Mouse (Mus musculus): ENCODE measurements at regions not wholly inside any gene's neighbourhood (a gene's known extent, or its start where the extent isn't known, plus 50 kb on each side); places are given as distances from the start of the nearest gene placed in this dataset.

DNA sequence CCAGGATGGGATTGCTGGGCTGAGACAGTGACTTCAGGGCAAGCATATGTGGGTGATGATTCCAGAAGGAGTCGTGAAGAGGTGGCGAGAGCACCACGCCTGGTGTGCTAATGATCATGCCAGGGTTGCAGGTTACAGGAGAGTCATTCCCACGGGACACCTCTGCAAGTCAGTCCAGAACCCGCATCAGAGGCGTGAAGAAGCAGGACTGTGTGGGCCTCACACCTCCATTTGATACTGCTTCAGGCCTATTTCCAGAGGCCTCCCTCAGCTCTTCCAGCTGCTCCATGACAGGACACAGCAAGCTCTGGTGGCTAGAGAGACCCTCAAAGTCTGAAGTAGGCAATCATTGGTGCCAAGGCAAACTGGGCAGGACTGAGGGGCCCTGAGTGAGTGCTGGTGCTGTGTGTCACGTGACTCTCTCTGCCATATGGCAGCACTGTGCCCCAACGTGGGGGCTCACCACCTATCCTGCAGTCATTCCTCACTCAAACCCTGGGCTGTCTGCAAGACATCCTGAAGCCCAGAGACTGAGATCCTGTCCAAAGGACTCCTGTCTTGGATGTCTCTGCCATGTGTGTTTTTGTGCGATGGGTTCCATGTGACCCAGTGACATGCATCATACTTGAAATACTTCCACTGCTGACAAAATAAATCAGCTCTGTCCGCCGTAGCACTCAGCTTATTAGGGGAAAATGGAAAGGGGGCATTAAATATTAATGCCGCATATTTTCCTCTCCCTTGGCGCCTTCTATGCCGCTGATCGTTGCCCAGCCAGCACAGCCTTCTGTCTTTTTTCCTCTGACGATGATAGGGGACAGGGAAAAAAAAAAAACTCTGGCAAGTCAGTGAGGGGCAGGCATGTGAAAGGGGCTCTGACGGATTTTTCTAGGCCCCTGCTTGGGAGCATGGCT lies 247.6 kb upstream of the Habp2 start:
- DNase-seq (ENCODE audit: low read depth, low spot score) = no peak

DNA sequence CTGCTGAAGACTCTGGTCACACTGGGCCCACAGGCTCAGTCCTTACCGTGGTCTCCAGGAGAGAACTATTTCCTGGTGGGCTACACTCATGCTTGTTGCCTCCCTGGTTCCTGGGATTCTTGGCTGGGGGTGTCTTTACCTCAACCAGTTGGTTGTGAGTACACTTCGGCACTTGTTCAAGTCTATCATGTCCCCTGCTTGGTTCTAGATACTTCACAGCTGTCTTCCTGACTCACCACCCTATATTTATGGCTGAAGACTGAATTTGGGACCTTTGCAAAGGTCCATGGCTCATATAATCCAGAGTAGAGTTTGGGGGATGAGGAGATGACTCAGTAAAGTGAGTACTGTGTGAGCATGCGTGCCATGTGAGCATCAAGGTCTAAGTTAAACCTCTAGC lies 245.0 kb upstream of the Habp2 start:
- no peak for DNase-seq (ENCODE audit: low read depth, low spot score)

DNA sequence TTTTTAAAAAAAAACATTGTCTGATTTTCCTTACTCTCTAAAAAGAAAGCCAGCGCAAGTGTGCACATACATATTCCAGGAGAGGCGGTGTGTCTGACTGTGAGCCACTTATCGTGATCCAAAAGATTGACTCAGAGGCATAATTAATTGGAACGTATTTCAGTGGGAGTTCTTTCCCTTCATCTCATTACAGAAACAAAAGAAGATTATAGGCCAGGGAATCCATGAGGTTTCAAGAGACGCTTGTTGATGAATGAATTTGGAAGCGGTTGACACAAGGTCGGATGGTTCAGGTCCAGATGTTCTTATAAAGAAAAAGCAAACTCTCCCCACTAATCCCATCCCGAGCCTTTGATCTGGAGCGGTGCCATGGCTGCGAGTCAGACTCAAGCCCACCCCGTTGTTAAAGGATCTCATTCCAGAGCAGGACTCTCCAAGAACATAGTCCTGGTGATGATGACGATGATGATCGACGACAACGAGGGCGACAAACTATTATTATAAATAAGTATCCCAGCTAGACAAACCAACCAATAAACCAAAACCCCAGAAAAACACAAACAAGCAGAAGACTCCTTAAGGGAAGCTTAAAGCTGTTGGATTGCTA lies 240.1 kb upstream of the Habp2 start:
- DNase-seq (ENCODE audit: low read depth, low spot score) = no peak

GRCm38 (mm10) chr19:56054186-56054585 lies 232.8 kb upstream of the Habp2 start:
- no peak for DNase-seq (ENCODE audit: low read depth, low spot score)

DNA sequence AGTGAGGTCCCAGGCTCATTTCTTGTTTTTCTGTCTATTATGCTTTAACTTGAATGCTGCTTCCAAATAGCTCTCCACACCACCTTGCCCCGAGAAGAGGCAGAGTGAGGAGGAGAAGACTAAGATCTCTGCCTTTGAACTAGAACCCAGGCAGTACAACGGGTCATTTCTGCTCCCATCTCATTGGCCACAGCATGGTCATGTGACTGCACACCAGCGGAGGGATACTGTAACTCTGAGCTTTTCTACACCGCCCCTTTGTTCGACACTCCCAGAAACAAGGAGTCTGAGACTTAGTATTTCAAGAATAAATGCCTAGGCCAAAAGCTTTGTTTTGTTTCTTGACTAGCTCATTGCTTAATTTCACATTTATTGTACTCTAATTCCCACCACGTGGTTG lies 230.5 kb upstream of the Habp2 start:
- no peak for DNase-seq (ENCODE audit: low read depth, low spot score)

GRCm38 (mm10) chr19:56061882-56062540 lies 224.9 kb upstream of the Habp2 start:
- DNase-seq (ENCODE audit: low read depth, low spot score) = no peak

- no peak for DNase-seq (ENCODE audit: low read depth, low spot score)
These were observed 223.8 kb upstream of the Habp2 start for GRCm38 (mm10) chr19:56063099-56063498.

DNA sequence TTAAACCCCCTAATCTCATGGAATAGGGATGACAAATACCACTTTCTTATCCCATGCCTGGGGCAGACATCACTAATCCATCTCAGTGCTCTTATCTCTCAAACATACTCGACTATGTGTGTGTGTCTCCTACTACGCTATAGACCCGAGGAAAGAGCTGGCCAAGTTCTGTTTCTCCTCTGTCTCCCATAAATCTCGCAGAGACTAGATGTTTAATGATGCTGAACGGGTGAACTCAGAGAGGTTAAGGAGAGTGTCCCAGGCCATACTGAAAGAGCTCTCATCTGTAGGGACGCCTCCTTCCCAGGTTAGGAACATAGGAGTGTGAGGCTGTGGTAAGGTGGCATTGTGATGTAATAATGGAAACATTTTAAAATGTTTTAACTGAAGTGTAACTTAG lies 221.2 kb upstream of the Habp2 start:
- no peak for DNase-seq (ENCODE audit: low read depth, low spot score)

DNA sequence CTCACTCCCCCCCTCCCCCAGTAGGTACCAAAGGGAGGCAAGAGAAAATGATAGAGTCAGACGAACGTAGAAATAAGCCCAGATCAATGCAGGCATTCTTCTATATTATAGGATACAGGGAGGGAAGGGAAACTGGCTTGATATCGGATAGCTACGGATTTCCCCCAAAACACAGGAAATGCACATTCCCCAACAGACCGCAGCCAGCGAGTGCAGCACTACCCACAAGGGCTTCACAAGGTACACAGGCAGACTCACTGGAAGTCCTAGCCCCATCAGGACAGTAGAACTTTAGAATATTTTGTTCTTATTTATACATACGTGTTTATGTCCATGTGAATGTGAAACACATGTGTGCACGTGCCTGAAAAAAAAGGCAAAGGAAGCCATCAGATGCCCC lies 218.8 kb upstream of the Habp2 start:
- DNase-seq (ENCODE audit: low read depth, low spot score) = no peak

DNA sequence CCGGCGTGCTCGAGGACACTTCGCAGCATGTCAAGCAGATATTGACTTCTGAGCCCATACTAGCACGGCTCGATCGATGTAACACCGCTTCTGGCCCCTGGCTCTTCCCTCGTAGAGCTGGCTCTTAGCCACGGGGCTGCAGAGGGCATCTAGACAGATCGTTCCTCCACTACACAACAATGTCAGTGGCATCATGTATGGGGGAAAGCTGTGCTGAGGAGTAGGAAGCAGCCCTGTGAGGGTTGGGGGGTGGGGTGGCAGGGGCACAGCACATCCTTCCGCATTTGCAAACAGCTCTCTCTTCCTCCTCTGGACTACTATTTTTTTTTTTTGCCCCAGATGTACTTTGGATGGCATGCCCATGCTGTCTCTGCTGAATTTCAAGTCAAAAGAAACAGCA lies 218.1 kb upstream of the Habp2 start:
- DNase-seq (ENCODE audit: low read depth, low spot score) = no peak

- no peak for DNase-seq (ENCODE audit: low read depth, low spot score)
These were observed 217.7 kb upstream of the Habp2 start for GRCm38 (mm10) chr19:56069266-56069665.

DNA sequence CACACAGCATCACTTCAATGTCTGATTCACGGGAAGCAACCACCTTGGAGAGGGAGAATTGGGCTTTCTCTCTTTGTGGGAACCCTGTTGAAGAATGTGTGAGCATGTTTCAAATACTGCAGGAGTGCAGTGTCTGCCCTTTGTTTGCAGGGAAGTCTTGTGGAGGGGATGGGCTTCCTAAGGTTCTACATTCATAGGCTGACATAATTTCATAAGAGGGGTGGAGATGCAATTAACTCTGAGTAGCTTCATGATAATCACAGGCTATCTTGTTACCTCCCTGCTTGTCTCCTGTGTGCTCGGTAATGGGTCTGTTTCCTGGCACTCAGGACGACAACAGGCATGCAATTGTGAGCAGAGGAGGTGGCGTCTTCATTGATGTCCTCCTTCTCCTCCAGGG lies 215.6 kb upstream of the Habp2 start:
- DNase-seq (ENCODE audit: low read depth, low spot score) = no peak

- no peak for DNase-seq (ENCODE audit: low read depth, low spot score)
These were observed 210.8 kb upstream of the Habp2 start for GRCm38 (mm10) chr19:56076128-56076527.

GRCm38 (mm10) chr19:56077491-56077890 lies 209.4 kb upstream of the Habp2 start:
- no peak for DNase-seq (ENCODE audit: low read depth, low spot score)

DNA sequence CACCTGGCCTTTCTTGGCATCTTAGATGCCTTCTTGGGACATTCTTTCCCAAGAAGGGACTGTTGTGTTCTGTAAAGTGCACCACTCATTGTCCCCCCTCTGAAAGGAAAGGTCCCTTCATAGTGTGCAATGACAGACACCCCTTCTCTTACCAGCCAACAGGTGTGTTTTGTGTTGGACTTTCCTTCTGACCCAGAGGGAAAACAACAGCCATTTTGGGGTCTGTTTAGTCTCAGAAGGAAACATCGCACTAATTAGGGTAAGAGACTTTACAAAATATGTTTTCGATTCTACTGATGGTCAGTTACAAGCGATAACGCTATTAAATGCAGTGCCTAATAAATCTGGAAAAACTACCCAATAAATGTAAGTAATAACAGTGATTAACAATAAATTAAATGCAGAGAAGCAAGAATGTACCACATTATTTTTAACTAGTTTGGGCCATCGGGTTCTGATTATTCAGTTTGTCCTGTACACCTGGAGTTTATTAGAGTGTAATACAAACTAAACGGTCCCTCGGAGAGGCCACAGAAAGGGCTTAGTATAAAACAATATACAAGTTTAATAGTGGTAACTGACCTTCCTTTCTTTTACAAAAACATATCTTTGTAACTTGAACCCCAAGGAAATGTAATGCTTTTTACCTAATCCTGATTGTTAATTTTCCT lies 200.4 kb upstream of the Habp2 start:
- no peak for DNase-seq (ENCODE audit: low read depth, low spot score)

DNA sequence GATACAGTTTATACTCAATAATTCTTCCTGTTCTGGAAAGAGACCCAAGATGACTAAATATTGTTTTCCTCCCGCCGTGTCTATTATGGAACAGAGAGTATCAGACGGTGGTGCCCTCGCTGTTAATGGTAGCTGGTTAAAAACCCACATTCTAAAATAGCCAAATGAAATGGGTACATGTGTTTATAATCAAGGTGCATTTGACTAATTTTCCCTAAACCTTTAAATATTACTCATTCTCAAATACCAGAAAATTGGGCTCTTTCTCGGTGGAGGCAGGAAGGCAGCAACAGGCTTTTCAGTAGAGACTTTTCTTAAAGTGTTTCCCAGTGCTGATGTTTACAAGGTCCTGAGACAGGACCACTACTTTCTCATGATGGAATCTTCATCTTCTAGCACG lies 199.8 kb upstream of the Habp2 start:
- no peak for DNase-seq (ENCODE audit: low read depth, low spot score)

DNA sequence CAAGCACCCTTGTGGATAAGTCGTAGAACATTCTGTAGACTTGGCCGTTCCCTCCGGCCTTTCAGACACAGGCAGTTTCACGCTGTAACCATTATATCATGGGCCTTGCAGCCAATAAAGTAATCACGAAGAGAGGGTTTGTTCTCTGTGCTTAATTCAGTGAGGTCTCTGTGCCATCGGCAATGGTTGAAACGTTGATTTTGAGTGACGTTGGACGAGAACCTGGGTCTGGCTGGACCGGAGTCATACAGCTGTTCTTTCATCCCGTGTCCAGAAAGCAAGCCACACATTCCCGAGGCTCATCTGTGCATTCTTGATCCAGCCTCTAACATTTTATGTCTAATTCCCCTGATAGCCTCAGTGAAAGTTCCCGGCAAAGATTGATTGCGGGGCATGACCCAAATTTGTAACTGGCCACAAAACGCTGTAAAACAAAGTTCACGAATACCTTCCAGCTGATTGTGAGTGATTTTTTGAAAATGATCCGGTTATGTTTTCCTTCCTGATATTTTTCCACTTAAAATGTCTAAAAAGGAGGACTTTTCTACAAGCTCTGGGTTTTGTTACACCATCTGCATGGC lies 197.1 kb upstream of the Habp2 start:
- no peak for DNase-seq (ENCODE audit: low read depth, low spot score)

DNA sequence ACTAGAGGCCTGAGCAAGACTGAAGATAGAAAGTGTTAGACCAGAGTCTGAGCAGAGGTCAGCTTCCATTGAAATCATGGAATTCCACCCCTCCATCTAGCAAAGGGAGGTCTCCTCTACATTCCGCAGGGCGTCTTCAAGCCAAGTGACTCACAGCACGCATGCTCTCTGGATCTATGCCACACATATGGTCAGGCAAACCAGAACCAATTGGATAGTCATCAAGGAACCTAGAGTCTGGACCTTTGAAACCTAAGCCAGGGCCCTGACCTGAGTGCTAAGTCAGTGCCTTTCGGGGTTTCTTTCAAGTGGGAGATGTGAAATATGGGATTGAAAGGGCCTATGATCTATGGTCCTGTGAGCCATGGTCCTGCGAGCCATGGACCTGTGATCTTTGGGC lies 195.4 kb upstream of the Habp2 start:
- no peak for DNase-seq (ENCODE audit: low read depth, low spot score)

DNA sequence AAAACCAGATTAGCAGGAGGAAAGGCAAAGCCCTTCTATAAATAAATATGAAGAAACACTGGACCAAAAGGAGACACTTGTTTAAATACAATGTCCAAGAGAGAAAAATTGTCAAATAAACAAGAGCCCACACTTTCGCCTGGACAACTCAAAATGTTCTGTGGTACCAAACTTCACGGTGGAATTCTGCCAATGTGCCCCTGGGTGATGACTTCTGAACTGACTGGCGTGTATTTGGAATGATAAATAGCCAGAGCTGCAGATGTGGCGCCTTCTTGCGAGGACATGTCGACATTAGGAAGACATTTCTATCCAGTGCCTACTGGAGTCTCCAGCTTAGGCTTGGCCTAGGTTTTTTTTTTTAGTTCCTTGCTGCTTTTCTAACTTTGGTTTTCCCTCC lies 191.1 kb upstream of the Habp2 start:
- DNase-seq (ENCODE audit: low read depth, low spot score) = no peak

DNA sequence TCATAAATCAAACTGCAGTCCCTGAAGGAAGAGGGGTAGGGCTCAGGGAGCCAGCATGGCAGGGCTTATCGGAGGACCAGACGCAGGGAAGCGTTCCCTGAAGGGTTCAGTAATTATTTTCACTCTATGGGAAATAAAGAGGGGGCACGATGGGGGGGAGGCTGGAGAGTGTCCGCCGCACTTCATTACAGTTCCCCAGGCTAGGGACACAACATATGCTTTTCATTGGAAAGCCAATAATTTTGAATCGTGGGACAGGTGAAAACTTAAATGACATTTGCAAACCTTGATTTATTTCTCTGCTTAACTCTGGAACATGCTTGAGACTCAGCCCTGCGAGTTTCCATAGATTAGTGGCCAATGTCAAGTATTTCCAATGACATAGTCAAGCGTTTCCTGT lies 187.2 kb upstream of the Habp2 start:
- DNase-seq (ENCODE audit: low read depth, low spot score) = no peak

DNA sequence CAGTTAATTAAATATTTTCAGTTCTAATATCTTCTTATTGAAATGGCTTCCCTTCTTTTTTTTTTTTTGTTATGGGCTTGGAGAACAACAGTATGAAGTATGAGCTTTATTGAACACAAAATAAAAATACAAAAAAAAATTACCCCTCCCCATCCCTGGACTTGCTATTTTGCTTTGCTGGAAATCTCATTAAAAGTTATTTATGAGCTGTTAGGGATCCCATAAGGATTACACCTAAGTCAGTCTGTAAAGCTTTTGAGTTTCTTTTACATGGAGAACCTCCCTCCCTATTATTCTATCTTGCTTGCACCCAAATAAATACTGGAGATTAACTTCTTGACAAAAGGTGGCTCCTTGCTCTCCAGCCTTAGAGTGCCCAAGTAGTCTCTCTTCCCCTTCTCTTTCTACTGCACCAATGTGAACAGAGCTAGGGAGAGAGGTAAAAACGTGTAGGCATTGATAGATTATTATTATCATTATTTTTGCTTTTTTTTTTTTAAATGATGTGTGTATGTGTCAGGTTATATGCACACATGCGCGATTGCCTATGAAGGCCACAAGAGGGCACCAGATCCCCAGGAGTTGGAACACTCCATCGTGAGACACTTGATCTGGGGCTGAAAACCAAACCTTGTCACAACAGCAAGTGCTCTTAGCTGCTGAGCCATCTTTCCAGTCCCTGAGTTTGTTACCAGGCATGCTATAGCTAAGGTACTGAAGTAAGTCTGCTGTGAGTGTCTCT lies 186.6 kb upstream of the Habp2 start:
- DNase-seq (ENCODE audit: low read depth, low spot score) = peak; percentile 78
